Mouse (Mus musculus) midbrain, embryonic 15.5 days (tissue): ENCODE results near the gene Vipr2. TPM values are rescaled to one million over a fixed set of nuclear protein-coding genes. Genes with fewer than 3 reads are reported as not detected.

Experiments used
- ATAC-seq: fragments of 200-750 bp; cut with Nextera tagmentation; replicated peaks from 2 replicates; pipeline ENCODE4 v1.8.0; 2017; ENCODE audit warnings: moderate TSS enrichment
- H3K27ac ChIP-seq: fragments of 300-500 bp; sonication (generic); 2 replicates; pipeline ENCODE4 v1.5.1; 2015; ENCODE audit warnings: mild to moderate bottlenecking, inconsistent platforms
- H3K27me3 ChIP-seq: fragments of 300-500 bp; sonication (generic); replicated peaks from 2 replicates; pipeline ENCODE4 v1.6.1; 2015; ENCODE audit warnings: inconsistent platforms
- H3K36me3 ChIP-seq: fragments of 300-500 bp; sonication (generic); replicated peaks from 2 replicates; pipeline ENCODE4 v1.6.1; 2015; ENCODE audit warnings: inconsistent platforms
- H3K4me1 ChIP-seq: fragments of 300-500 bp; sonication (generic); 2 replicates; pipeline ENCODE4 v1.6.1; 2015; ENCODE audit warnings: inconsistent platforms
- H3K4me2 ChIP-seq: fragments of 300-500 bp; sonication (generic); 2 replicates; pipeline ENCODE4 v1.6.1; 2015; ENCODE audit warnings: inconsistent platforms, mild to moderate bottlenecking, moderate library complexity
- H3K4me3 ChIP-seq: fragments of 300-500 bp; sonication (generic); 2 replicates; pipeline ENCODE4 v1.5.1; 2015; ENCODE audit warnings: mild to moderate bottlenecking, inconsistent platforms
- H3K9ac ChIP-seq: fragments of 300-500 bp; sonication (generic); 2 replicates; pipeline ENCODE4 v1.6.1; 2015; ENCODE audit warnings: mild to moderate bottlenecking, inconsistent platforms
- H3K9me3 ChIP-seq: fragments of 300-500 bp; sonication (generic); 2 replicates; pipeline ENCODE4 v1.6.1; 2016; ENCODE audit warnings: inconsistent platforms
- WGBS: fragments of 180-500 bp; shearing (Covaris S2); methylation state at CpG from one replicate; pipeline ENCODE4 v1.1.7; 2015; ENCODE audit warnings: mixed read lengths; 5-methylcytosine and 5-hydroxymethylcytosine counted together
- polyA plus RNA-seq: library from polyadenylated mRNA; unstranded; fragments of >200 nt; fragmentation: Nextera tagmentation; extraction: Ambion mirVana; gene quantifications from 2 replicates; pipeline ENCODE4 v1.2.1, GENCODE M21; 2015

Gene Vipr2
- polyA plus RNA-seq, 1 experiment from 2014 or later, result 0.45 TPM

- H3K36me3 ChIP-seq, result peaks cover 43% of the 10 kb centered on the region
- peak; percentile 43; the same call in 1 of the 2 replicates for ATAC-seq
- H3K9me3 ChIP-seq, result peaks cover 23% of the 10 kb centered on the region
- H3K27me3 ChIP-seq, result no peaks in the 10 kb centered on the region
- no peak overlapping the region for H3K9ac ChIP-seq
- no peak overlapping the region for H3K27ac ChIP-seq
- no peaks in the 10 kb centered on the region for H3K4me1 ChIP-seq
- 98% methylated on average over 2 of the region's 2 CpGs for WGBS
- H3K4me2 ChIP-seq, result no peak overlapping the region
- no peak overlapping the region for H3K4me3 ChIP-seq
Measured at GRCm38 (mm10) chr12:116062194-116062583, 15.3 kb upstream of the Vipr2 start.

DNA sequence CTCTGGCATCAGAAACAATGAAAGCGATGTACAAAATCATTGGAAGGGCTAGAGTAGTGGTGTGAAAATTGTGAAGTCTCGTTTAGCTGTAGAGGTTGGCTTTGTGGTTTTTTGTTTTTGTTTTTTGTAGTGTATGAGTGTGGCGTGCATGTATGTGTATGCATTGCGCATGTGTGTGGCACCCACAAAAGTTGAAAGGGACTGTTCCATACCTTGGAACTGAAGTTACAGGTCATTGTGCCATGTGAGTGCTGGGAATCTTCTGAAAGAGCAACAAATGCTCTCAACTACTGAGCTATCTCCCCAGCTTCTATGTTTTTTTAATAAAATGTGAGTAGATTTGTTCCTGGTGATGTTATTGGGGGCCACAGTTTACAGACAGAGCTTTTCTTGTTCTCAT lies 14.5 kb upstream of the Vipr2 start:
- Histone ChIP-seq H3K27ac (no peak overlapping the region), H3K4me3 (no peak overlapping the region), H3K4me1 (no peaks in the 10 kb centered on the region), H3K36me3 (peaks cover 36% of the 10 kb centered on the region), H3K27me3 (no peaks in the 10 kb centered on the region), H3K9me3 (peaks cover 23% of the 10 kb centered on the region), H3K4me2 (no peak overlapping the region), H3K9ac (no peak overlapping the region)
- 94% methylated on average over 4 of the region's 4 CpGs for WGBS
- ATAC-seq, result no peak

- no peaks in the 10 kb centered on the region for H3K4me1 ChIP-seq
- H3K27me3 ChIP-seq, result no peaks in the 10 kb centered on the region
- ATAC-seq, result peak; percentile 69
- H3K9me3 ChIP-seq, result no peaks in the 10 kb centered on the region
- H3K27ac ChIP-seq, result no peak overlapping the region
- no peak overlapping the region for H3K9ac ChIP-seq
- WGBS, result 26% methylated on average over 3 of the region's 3 CpGs
- H3K4me3 ChIP-seq, result no peak overlapping the region
- H3K36me3 ChIP-seq, result no peaks in the 10 kb centered on the region
- no peak overlapping the region for H3K4me2 ChIP-seq
Measured at GRCm38 (mm10) chr12:116071023-116071422, 6.5 kb upstream of the Vipr2 start.

DNA sequence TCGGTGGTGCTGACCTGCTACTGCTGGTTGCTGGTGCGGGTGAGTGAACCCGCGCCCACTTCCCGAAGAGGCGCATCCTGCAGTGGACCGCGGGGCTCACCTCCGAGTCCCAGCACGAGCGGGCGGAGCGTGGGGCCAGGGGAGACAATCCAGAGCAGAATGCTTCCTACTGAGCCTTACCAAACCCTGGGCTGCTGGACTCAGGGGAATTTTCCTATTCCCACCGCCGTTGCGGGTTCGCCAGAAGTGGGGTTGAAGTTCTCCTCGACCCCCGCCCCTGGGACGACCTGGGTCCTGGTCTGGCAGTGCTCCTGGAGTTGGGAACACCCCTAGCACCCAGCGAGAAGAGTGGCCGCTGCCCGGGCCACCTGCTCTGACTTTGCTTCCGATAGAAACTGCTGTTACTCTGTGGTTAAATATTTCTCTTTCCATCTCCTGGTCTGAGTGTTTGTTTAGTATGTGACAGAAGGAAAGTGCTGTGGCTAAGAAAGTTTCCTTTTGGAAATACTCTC lies 385 bp downstream of the Vipr2 start:
- WGBS, result 2% methylated on average over 24 of the region's 24 CpGs
- peak overlapping the region; percentile 65 for H3K4me3 ChIP-seq
- peaks cover 6% of the 10 kb centered on the region; the same call in 1 of the 2 replicates for H3K4me1 ChIP-seq
- H3K36me3 ChIP-seq, result no peaks in the 10 kb centered on the region
- H3K27ac ChIP-seq, result no peak overlapping the region
- peaks cover 8% of the 10 kb centered on the region; the same call in 1 of the 2 replicates for H3K27me3 ChIP-seq
- H3K4me2 ChIP-seq, result peak overlapping the region; percentile 97
- no peaks in the 10 kb centered on the region for H3K9me3 ChIP-seq
- ATAC-seq, result peak; percentile 82
- H3K9ac ChIP-seq, result peak overlapping the region; percentile 73

GRCm38 (mm10) chr12:116083125-116083524 lies 5.6 kb downstream of the Vipr2 start:
- peaks cover 8% of the 10 kb centered on the region; the same call in 1 of the 2 replicates for H3K27me3 ChIP-seq
- H3K9me3 ChIP-seq, result no peaks in the 10 kb centered on the region
- H3K9ac ChIP-seq, result no peak overlapping the region
- H3K4me1 ChIP-seq, result no peaks in the 10 kb centered on the region
- H3K4me2 ChIP-seq, result no peak overlapping the region
- ATAC-seq, result no peak
- H3K4me3 ChIP-seq, result no peak overlapping the region
- no peak overlapping the region for H3K27ac ChIP-seq
- H3K36me3 ChIP-seq, result no peaks in the 10 kb centered on the region
- 88% methylated on average over 6 of the region's 6 CpGs for WGBS

GRCm38 (mm10) chr12:116084294-116084693 lies 6.8 kb downstream of the Vipr2 start:
- no peak for ATAC-seq
- H3K27me3 ChIP-seq, result no peaks in the 10 kb centered on the region
- H3K9me3 ChIP-seq, result no peaks in the 10 kb centered on the region
- no peak overlapping the region for H3K27ac ChIP-seq
- no peak overlapping the region for H3K4me2 ChIP-seq
- no peak overlapping the region for H3K4me3 ChIP-seq
- H3K9ac ChIP-seq, result no peak overlapping the region
- no peaks in the 10 kb centered on the region for H3K36me3 ChIP-seq
- H3K4me1 ChIP-seq, result no peaks in the 10 kb centered on the region
- WGBS, result 88% methylated on average over 2 of the region's 2 CpGs

DNA sequence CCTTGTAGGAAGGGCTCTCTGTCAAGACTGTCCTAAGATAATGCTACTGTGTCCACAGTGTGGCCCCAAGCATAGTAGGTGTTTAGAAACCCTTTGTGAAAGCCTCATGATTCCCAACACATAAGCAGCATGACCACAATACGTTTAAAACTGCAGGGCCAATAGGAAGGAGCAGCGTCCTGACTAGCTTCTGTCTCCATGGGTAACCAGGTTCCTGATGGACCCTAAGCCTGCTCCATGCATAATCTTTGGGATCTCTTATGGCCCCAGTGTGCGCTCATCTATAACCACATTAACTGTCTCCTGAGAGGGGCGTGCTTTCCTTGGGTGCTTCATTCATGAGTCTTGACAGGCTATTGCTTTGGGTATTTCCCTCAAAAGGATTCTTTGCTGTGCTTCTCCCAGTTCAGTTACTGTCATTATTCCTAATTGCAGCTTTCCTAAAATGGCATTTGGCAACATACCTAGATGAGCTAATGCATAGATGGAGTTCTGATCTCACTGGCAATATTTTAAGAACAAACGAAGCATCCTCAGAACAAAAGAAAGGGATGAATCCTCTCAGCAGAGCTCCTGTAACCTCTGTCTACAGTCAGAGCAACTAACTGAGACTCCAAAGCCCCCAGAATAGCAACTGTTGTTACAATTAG lies 9.6 kb downstream of the Vipr2 start:
- H3K36me3 ChIP-seq, result no peaks in the 10 kb centered on the region
- WGBS, result 90% methylated on average over 5 of the region's 5 CpGs

GRCm38 (mm10) chr12:116089836-116090235 lies 12.3 kb downstream of the Vipr2 start:
- Histone ChIP-seq H3K27ac (no peak overlapping the region), H3K4me1 (no peaks in the 10 kb centered on the region), H3K9ac (no peak overlapping the region), H3K27me3 (no peaks in the 10 kb centered on the region), H3K4me2 (no peak overlapping the region), H3K4me3 (no peak overlapping the region), H3K9me3 (no peaks in the 10 kb centered on the region), H3K36me3 (no peaks in the 10 kb centered on the region)
- 92% methylated on average over 3 of the region's 3 CpGs for WGBS
- no peak for ATAC-seq

More for the DNA sequence above, 9.6 kb downstream of the Vipr2 start:
- Histone ChIP-seq H3K27ac (no peak overlapping the region), H3K4me2 (no peak overlapping the region), H3K9ac (no peak overlapping the region), H3K4me3 (no peak overlapping the region), H3K27me3 (no peaks in the 10 kb centered on the region), H3K9me3 (no peaks in the 10 kb centered on the region), H3K4me1 (no peaks in the 10 kb centered on the region)
- no peak for ATAC-seq

GRCm38 (mm10) chr12:116094765-116095555 lies 17.4 kb downstream of the Vipr2 start:
- no peaks in the 10 kb centered on the region for H3K9me3 ChIP-seq
- no peak overlapping the region for H3K4me2 ChIP-seq
- H3K27me3 ChIP-seq, result no peaks in the 10 kb centered on the region

GRCm38 (mm10) chr12:116096361-116096904 lies 18.9 kb downstream of the Vipr2 start:
- WGBS, result 72% methylated on average over 3 of the region's 3 CpGs

More at GRCm38 (mm10) chr12:116094765-116095555, 17.4 kb downstream of the Vipr2 start:
- H3K27ac ChIP-seq, result no peak overlapping the region
- no peak overlapping the region for H3K4me3 ChIP-seq
- no peaks in the 10 kb centered on the region for H3K4me1 ChIP-seq
- H3K36me3 ChIP-seq, result no peaks in the 10 kb centered on the region
- H3K9ac ChIP-seq, result no peak overlapping the region
- 92% methylated on average over 14 of the region's 14 CpGs for WGBS
- ATAC-seq, result no peak

GRCm38 (mm10) chr12:116097166-116097565 lies 19.6 kb downstream of the Vipr2 start:
- Histone ChIP-seq H3K27ac (no peak overlapping the region), H3K4me1 (no peaks in the 10 kb centered on the region), H3K4me3 (no peak overlapping the region), H3K9me3 (no peaks in the 10 kb centered on the region), H3K36me3 (no peaks in the 10 kb centered on the region), H3K27me3 (no peaks in the 10 kb centered on the region), H3K4me2 (no peak overlapping the region), H3K9ac (no peak overlapping the region)
- 92% methylated on average over 8 of the region's 8 CpGs for WGBS
- no peak for ATAC-seq

More at GRCm38 (mm10) chr12:116096361-116096904, 18.9 kb downstream of the Vipr2 start:
- ATAC-seq, result no peak
- Histone ChIP-seq H3K27ac (no peak overlapping the region), H3K4me3 (no peak overlapping the region), H3K36me3 (no peaks in the 10 kb centered on the region), H3K4me2 (no peak overlapping the region), H3K4me1 (no peaks in the 10 kb centered on the region), H3K9me3 (no peaks in the 10 kb centered on the region), H3K9ac (no peak overlapping the region), H3K27me3 (no peaks in the 10 kb centered on the region)

GRCm38 (mm10) chr12:116101945-116102344 lies 24.4 kb downstream of the Vipr2 start:
- no peak for ATAC-seq
- Histone ChIP-seq H3K4me1 (no peaks in the 10 kb centered on the region), H3K9ac (no peak overlapping the region), H3K27me3 (no peaks in the 10 kb centered on the region), H3K27ac (no peak overlapping the region), H3K36me3 (no peaks in the 10 kb centered on the region), H3K9me3 (no peaks in the 10 kb centered on the region), H3K4me3 (no peak overlapping the region), H3K4me2 (no peak overlapping the region)
- 88% methylated on average over 2 of the region's 2 CpGs for WGBS
